Mouse (Mus musculus) testis, adult 10 weeks (tissue): ENCODE results near the gene Ccpg1. TPM values are rescaled to one million over a fixed set of nuclear protein-coding genes. Genes with fewer than 3 reads are reported as not detected.

Experiments
- polyA plus RNA-seq: library from polyadenylated mRNA; stranded (reverse); fragments of 350-450 nt; fragmentation: Illumina TruSeq; extraction: RNeasy Lipid Tissue Mini Kit (QIAGEN cat#74804); gene quantifications from one replicate; pipeline ENCODE4 v1.2.3, GENCODE M21; 2014; ENCODE audit warnings: low read depth, low replicate concordance

Ccpg1 gene
- 142 TPM for polyA plus RNA-seq

DNA sequence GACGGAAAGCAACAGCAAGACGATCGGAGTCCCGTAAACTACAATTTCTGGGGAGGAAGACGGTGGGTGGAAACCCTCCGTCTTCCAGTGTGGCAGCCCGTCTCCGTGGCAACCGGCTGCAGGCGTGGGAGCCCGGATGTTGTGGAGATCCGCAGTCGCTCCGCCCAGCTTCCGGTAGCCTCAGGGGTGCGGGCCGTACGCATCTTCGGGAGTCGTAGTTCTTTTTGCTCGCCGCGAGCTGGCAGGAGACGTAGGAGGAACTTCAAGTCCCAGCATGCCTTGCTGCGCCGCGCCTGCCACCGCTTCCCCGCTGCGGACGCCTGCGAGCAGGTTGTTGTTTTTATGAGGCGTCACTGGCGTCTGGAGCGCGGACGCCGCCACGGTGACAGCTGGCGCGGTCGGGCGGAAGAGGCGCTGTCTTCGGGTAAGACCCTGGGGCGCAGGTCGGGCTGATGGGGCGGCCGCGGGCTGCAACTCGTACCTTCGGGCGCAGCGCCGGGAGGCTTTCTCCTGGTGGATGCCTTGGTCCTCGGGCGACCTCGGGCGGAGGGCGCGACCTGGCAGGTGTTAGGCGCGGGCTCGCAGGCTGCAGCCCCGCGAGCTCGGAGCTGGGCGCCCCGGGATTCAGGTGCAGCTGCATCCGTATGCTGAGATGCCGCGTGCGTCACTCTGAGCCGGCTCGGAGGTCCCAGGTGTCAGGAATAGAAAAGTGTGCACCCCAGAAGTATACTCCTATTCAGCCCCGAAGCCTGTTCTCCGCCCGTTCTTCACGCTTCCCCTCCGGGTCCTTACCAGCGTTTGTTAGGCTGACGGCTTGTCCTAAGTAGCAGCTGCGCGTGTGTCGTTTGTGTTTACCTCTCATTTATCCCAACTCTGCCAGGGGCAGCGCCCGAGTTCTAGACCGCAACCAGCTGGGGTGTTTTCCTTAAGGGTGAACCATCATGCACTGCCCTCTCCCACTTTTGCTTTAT lies at the start of gene Ccpg1, which contains the start of gene Ccpg1os:
Gene Ccpg1 (plus strand): TSS at position 180 of the 971 bp plus-strand sequence.
Gene Ccpg1os (minus strand): TSS at position 133 of the 971 bp plus-strand sequence.

GRCm38 (mm10) chr9:72958521-72959450 lies 26.4 kb upstream of the Ccpg1 start, which contains the start of the genes Dyx1c1 and Gm44503:
TSS of gene Dyx1c1 (plus strand) at chr9:72958785.
TSS of gene Gm44503 (plus strand) at chr9:72958852.

DNA sequence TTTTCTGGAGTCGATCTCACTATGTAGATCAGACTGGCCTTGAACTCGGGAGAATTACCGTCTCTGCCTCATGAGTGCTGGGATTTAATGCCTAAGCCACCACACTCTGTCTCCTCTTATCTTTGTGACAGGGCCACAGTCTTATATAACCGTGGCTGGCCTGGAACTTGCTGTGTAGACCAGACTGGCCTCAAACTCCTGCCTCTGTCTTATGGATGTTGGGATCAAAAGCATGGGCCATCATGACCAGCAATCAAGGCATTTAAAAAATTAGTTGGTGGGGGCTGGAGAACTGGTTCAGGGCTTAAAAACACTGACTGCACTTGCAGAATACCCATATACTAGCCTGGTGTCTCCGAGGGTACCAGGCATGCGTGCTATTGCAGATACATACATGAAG lies 54.9 kb downstream of the Ccpg1 start, which contains the start of gene Pigb:
Gene Pigb (minus strand): TSS at position 299 of the 400 bp plus-strand sequence.

GRCm38 (mm10) chr9:73044146-73045079 lies 59.2 kb downstream of the Ccpg1 start, which contains the start of gene Rab27a:
TSS of gene Rab27a (plus strand) at chr9:73044854.

Other genes with a start within 250 kb of the Ccpg1 start
- gene Prtg, start 178.6 kb upstream of the Ccpg1 start, polyA plus RNA-seq: 0.38 TPM
- gene Pygo1, start 59.8 kb upstream of the Ccpg1 start, polyA plus RNA-seq: 1.5 TPM
- 44.3 TPM for gene Dyx1c1, start 26.6 kb upstream of the Ccpg1 start, polyA plus RNA-seq
- not detected for gene Gm44503, start 26.6 kb upstream of the Ccpg1 start, polyA plus RNA-seq
- gene Ccpg1os, start within 50 bp of the Ccpg1 start, polyA plus RNA-seq: 235 TPM
- 4.3 TPM for gene Pigb, start 54.9 kb downstream of the Ccpg1 start, polyA plus RNA-seq
- 22.6 TPM for gene Rab27a, start 59.4 kb downstream of the Ccpg1 start, polyA plus RNA-seq
- 0.22 TPM for gene Khdc3, start 116.4 kb downstream of the Ccpg1 start, polyA plus RNA-seq
- gene Gm20509, start 117.0 kb downstream of the Ccpg1 start, polyA plus RNA-seq: not detected
- 47.3 TPM for gene Rsl24d1, start 128.0 kb downstream of the Ccpg1 start, polyA plus RNA-seq